Mouse (Mus musculus): ENCODE measurements around the gene Exoc3l4. TPM values are rescaled to one million over a fixed set of nuclear protein-coding genes. Genes with fewer than 3 reads are reported as not detected.

Exoc3l4 gene
- polyA plus RNA-seq, 1 experiment from 2014 or later = 7.3 TPM

DNA sequence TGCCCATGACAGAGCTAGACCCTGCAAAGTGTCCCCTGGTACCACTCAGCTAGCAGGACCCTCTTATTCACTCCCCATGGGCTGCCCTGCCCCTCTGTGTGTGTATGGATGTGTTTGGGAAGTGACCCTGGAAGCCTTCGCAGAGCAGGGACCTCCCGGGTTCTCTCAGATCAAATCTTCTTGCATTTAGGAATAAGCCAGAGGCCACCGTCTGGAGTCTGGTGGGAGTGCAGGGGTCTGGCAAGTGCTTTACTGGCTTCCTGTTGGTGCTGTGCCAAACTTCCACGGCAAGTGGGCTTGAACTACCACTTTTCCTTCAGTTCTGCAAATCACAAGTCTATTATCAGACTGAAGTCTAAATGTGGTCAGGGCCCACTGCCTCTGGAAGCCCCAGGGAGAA lies 37.2 kb downstream of the Exoc3l4 start:
- DNase-seq (ENCODE audit: low spot score) (no peak), ATAC-seq (ENCODE audit: low FRiP score, low TSS enrichment) (no peak)
- Histone ChIP-seq H3K27me3 (ENCODE audit: control insufficient read depth, insufficient read depth, low read length) (no peaks in the 10 kb centered on the region), H3K9ac (ENCODE audit: low read length) (no peak overlapping the region), H3K4me2 (replicated peaks; ENCODE audit: low read depth) (no peak overlapping the region), H3K27ac (replicated peaks) (no peak overlapping the region), H3K4me1 (replicated peaks; ENCODE audit: control insufficient read depth, insufficient read depth) (no peaks in the 10 kb centered on the region; the same call in 1 of the 2 replicates), H3K36me3 (ENCODE audit: control insufficient read depth, insufficient read depth, low read length) (no peaks in the 10 kb centered on the region), H3K9me3 (ENCODE audit: control insufficient read depth, low read length) (no peaks in the 10 kb centered on the region), H3K4me3 (ENCODE audit: low read depth, low read length) (no peak overlapping the region)
- TF ChIP-seq CTCF (IDR thresholded peaks at IDR 0.05; ENCODE audit: low read depth) = peak; percentile 32
- TF ChIP-seq EP300 (optimal IDR thresholded peaks at IDR 0.05) = no peak
- 42% methylated on average over 4 of the region's 4 CpGs for WGBS

GRCm38 (mm10) chr12:111454543-111455280 lies 37.9 kb downstream of the Exoc3l4 start:
- no peaks in the 10 kb centered on the region for H3K9me3 ChIP-seq (ENCODE audit: control insufficient read depth, low read length)
- no peak for TF ChIP-seq CTCF (IDR thresholded peaks at IDR 0.05; ENCODE audit: low read depth)
- TF ChIP-seq EP300 (optimal IDR thresholded peaks at IDR 0.05) = no peak
- no peak for DNase-seq (ENCODE audit: low spot score)
- no peak; the same call in 1 of the 2 replicates for ATAC-seq (ENCODE audit: low FRiP score, low TSS enrichment)
- no peaks in the 10 kb centered on the region; the same call in 1 of the 2 replicates for H3K4me1 ChIP-seq (replicated peaks; ENCODE audit: control insufficient read depth, insufficient read depth)
- no peaks in the 10 kb centered on the region for H3K36me3 ChIP-seq (ENCODE audit: control insufficient read depth, insufficient read depth, low read length)
- no peak overlapping the region for H3K9ac ChIP-seq (ENCODE audit: low read length)
- no peak overlapping the region for H3K4me3 ChIP-seq (ENCODE audit: low read depth, low read length)
- WGBS = 53% methylated on average over 10 of the region's 10 CpGs
- H3K27me3 ChIP-seq (ENCODE audit: control insufficient read depth, insufficient read depth, low read length) = no peaks in the 10 kb centered on the region
- no peak overlapping the region for H3K27ac ChIP-seq (replicated peaks)
- H3K4me2 ChIP-seq (replicated peaks; ENCODE audit: low read depth) = no peak overlapping the region

GRCm38 (mm10) chr12:111455311-111455846 lies 38.6 kb downstream of the Exoc3l4 start:
- Histone ChIP-seq H3K27ac (replicated peaks) (no peak overlapping the region), H3K4me3 (ENCODE audit: low read depth, low read length) (no peak overlapping the region), H3K4me2 (replicated peaks; ENCODE audit: low read depth) (no peak overlapping the region), H3K9me3 (ENCODE audit: control insufficient read depth, low read length) (no peaks in the 10 kb centered on the region), H3K4me1 (replicated peaks; ENCODE audit: control insufficient read depth, insufficient read depth) (no peaks in the 10 kb centered on the region; the same call in 1 of the 2 replicates), H3K27me3 (ENCODE audit: control insufficient read depth, insufficient read depth, low read length) (no peaks in the 10 kb centered on the region), H3K36me3 (ENCODE audit: control insufficient read depth, insufficient read depth, low read length) (no peaks in the 10 kb centered on the region), H3K9ac (ENCODE audit: low read length) (no peak overlapping the region)
- WGBS = 62% methylated on average over 12 of the region's 12 CpGs
- no peak for DNase-seq (ENCODE audit: low spot score)
- no peak for TF ChIP-seq EP300 (optimal IDR thresholded peaks at IDR 0.05)
- TF ChIP-seq CTCF (IDR thresholded peaks at IDR 0.05; ENCODE audit: low read depth) = no peak
- ATAC-seq (ENCODE audit: low FRiP score, low TSS enrichment) = no peak; the same call in 1 of the 2 replicates

- H3K4me1 ChIP-seq (replicated peaks; ENCODE audit: control insufficient read depth, insufficient read depth) = no peaks in the 10 kb centered on the region; the same call in 1 of the 2 replicates
- TF ChIP-seq CTCF (IDR thresholded peaks at IDR 0.05; ENCODE audit: low read depth) (no peak), EP300 (optimal IDR thresholded peaks at IDR 0.05) (no peak)
- H3K36me3 ChIP-seq (ENCODE audit: control insufficient read depth, insufficient read depth, low read length) = no peaks in the 10 kb centered on the region
- H3K27me3 ChIP-seq (ENCODE audit: control insufficient read depth, insufficient read depth, low read length) = no peaks in the 10 kb centered on the region
- H3K4me2 ChIP-seq (replicated peaks; ENCODE audit: low read depth) = no peak overlapping the region
- H3K9ac ChIP-seq (ENCODE audit: low read length) = no peak overlapping the region
- ATAC-seq (ENCODE audit: low FRiP score, low TSS enrichment) = no peak
- H3K27ac ChIP-seq (replicated peaks) = no peak overlapping the region
- 58% methylated on average over 8 of the region's 8 CpGs for WGBS
- no peak overlapping the region for H3K4me3 ChIP-seq (ENCODE audit: low read depth, low read length)
- DNase-seq (ENCODE audit: low spot score) = no peak
- H3K9me3 ChIP-seq (ENCODE audit: control insufficient read depth, low read length) = no peaks in the 10 kb centered on the region
These were observed 39.0 kb downstream of the Exoc3l4 start for GRCm38 (mm10) chr12:111455860-111456259.

DNA sequence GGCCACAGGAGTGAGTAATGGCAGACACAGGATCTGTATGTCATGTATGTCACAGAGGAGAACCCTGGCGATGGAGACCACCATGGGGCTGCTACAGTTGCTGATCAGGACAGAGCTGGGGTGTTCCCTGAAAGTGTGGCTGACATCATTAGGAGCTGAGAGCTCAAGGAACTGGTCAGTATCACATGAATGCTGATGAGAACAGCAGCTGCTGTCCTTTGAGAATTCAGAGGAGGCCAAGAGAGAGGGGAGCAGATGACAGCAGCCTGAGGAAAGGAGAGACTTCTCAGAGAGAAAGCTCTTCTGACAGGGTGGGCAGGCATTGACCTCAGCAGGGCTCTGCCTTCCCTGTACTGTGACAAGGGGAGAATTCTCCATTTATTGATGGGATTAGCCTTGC lies 40.9 kb downstream of the Exoc3l4 start:
- no peak for DNase-seq (ENCODE audit: low spot score)
- no peaks in the 10 kb centered on the region for H3K9me3 ChIP-seq (ENCODE audit: control insufficient read depth, low read length)
- no peaks in the 10 kb centered on the region; the same call in 1 of the 2 replicates for H3K4me1 ChIP-seq (replicated peaks; ENCODE audit: control insufficient read depth, insufficient read depth)
- no peak overlapping the region for H3K4me3 ChIP-seq (ENCODE audit: low read depth, low read length)
- WGBS = 83% methylated on average over 1 of the region's 1 CpGs
- no peak overlapping the region for H3K4me2 ChIP-seq (replicated peaks; ENCODE audit: low read depth)
- ATAC-seq (ENCODE audit: low FRiP score, low TSS enrichment) = no peak
- H3K9ac ChIP-seq (ENCODE audit: low read length) = no peak overlapping the region
- no peak overlapping the region for H3K27ac ChIP-seq (replicated peaks)
- H3K36me3 ChIP-seq (ENCODE audit: control insufficient read depth, insufficient read depth, low read length) = no peaks in the 10 kb centered on the region
- TF ChIP-seq EP300 (optimal IDR thresholded peaks at IDR 0.05) = no peak
- TF ChIP-seq CTCF (IDR thresholded peaks at IDR 0.05; ENCODE audit: low read depth) = no peak
- H3K27me3 ChIP-seq (ENCODE audit: control insufficient read depth, insufficient read depth, low read length) = no peaks in the 10 kb centered on the region

DNA sequence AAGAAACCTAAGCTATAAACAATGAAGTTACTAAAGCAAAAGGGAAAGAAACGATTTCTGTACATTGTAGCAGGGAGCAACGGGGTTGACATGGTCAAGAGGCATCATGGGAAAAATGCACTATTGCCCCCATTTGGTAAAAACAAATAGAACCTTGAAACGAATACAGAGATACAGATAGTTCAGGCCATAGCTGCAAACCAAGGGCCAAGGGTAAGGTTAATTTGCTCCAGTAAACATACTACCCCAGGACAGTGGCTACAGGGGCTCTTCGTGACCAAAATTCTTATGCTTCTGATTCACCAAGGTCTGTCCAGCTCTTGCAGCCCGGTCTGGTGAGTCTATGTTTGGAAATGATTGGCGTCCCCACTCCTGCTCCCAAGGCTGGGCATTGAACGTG lies 46.8 kb downstream of the Exoc3l4 start:
- Histone ChIP-seq H3K9ac (ENCODE audit: low read length) (no peak overlapping the region), H3K36me3 (ENCODE audit: control insufficient read depth, insufficient read depth, low read length) (no peaks in the 10 kb centered on the region), H3K27me3 (ENCODE audit: control insufficient read depth, insufficient read depth, low read length) (no peaks in the 10 kb centered on the region), H3K4me1 (replicated peaks; ENCODE audit: control insufficient read depth, insufficient read depth) (no peaks in the 10 kb centered on the region), H3K27ac (replicated peaks) (no peak overlapping the region), H3K4me2 (replicated peaks; ENCODE audit: low read depth) (no peak overlapping the region), H3K4me3 (ENCODE audit: low read depth, low read length) (no peak overlapping the region), H3K9me3 (ENCODE audit: control insufficient read depth, low read length) (no peaks in the 10 kb centered on the region)
- WGBS = 67% methylated on average over 7 of the region's 7 CpGs
- DNase-seq (ENCODE audit: low spot score) (no peak), ATAC-seq (ENCODE audit: low FRiP score, low TSS enrichment) (no peak)
- TF ChIP-seq EP300 (optimal IDR thresholded peaks at IDR 0.05) (no peak), CTCF (IDR thresholded peaks at IDR 0.05; ENCODE audit: low read depth) (no peak)

All from stomach, postnatal 0 days (tissue).